Mouse (Mus musculus) liver, postnatal 0 days (tissue): Measurements from ENCODE around the gene Banf2. TPM values are rescaled to one million over a fixed set of nuclear protein-coding genes. Genes with fewer than 3 reads are reported as not detected.

Experiments
- ATAC-seq: fragments of 200-750 bp; cut with Nextera tagmentation; 2 replicates; pipeline ENCODE4 v1.8.0; 2017; ENCODE audit warnings: mild to moderate bottlenecking, moderate library complexity
- DNase-seq: peaks from one replicate; pipeline ENCODE4 v3.0.0-alpha.2; 2016
- H3K27ac ChIP-seq: fragments of 300-500 bp; sonication (generic); 2 replicates; pipeline ENCODE4 v1.5.1; 2014; ENCODE audit warnings: antibody characterized with exemption, moderate library complexity, mild to moderate bottlenecking, low read depth
- H3K27me3 ChIP-seq: fragments of 300-500 bp; sonication (generic); 2 replicates; pipeline ENCODE4 v1.6.1; 2014; ENCODE audit warnings: low read length, control low read depth, mixed read lengths; ENCODE audit not compliant: insufficient read depth
- H3K36me3 ChIP-seq: fragments of 300-500 bp; sonication (generic); replicated peaks from 2 replicates; pipeline ENCODE4 v1.6.1; 2014; ENCODE audit warnings: mild to moderate bottlenecking, control low read depth, low read length, moderate library complexity, mixed read lengths; ENCODE audit not compliant: insufficient read depth
- H3K4me1 ChIP-seq: fragments of 300-500 bp; sonication (generic); 2 replicates; pipeline ENCODE4 v1.6.1; 2014; ENCODE audit warnings: antibody characterized with exemption, mild to moderate bottlenecking, control low read depth; ENCODE audit not compliant: insufficient read depth
- H3K4me2 ChIP-seq: fragments of 300-500 bp; sonication (generic); 2 replicates; pipeline ENCODE4 v1.6.1; 2014; ENCODE audit warnings: low read depth, mild to moderate bottlenecking, low read length, moderate library complexity, mixed read lengths
- H3K4me3 ChIP-seq: fragments of 300-500 bp; sonication (generic); 2 replicates; pipeline ENCODE4 v1.5.1; 2014; ENCODE audit warnings: low read depth, low read length
- H3K9ac ChIP-seq: fragments of 300-500 bp; sonication (generic); replicated peaks from 2 replicates; pipeline ENCODE4 v1.6.1; 2014; ENCODE audit warnings: mild to moderate bottlenecking, moderate library complexity
- H3K9me3 ChIP-seq: fragments of 300-500 bp; sonication (generic); 2 replicates; pipeline ENCODE4 v1.6.1; 2016; ENCODE audit warnings: mild to moderate bottlenecking, control low read depth, low read length, mixed read lengths
- CTCF ChIP-seq: sonication (generic); IDR thresholded peaks from 2 replicates; pipeline ENCODE4 v1.5.1; 2016; ENCODE audit warnings: antibody characterized with exemption, low read depth
- EP300 ChIP-seq: IDR thresholded peaks from 2 replicates; pipeline ENCODE4 v1.6.1; 2016; ENCODE audit warnings: antibody characterized with exemption, low read depth, mild to moderate bottlenecking
- WGBS: fragments of 180-500 bp; shearing (Covaris S2); extraction: QIAGEN DNeasy Blood & Tissue Kit; methylation state at CpG from one replicate; pipeline ENCODE4 v1.1.7; 2014; ENCODE audit not compliant: insufficient replicate concordance; 5-methylcytosine and 5-hydroxymethylcytosine counted together
- polyA plus RNA-seq: library from polyadenylated mRNA; unstranded; fragments of >200 nt; fragmentation: Nextera tagmentation; extraction: Ambion mirVana; gene quantifications from 2 replicates; pipeline ENCODE4 v1.2.1, GENCODE M21; 2015

Banf2 gene
- polyA plus RNA-seq, 1 experiment from 2014 or later: not detected

GRCm38 (mm10) chr2:144061701-144062100, 28.8 kb downstream of the Banf2 start:
- no peaks in the 10 kb centered on the region for H3K4me1 ChIP-seq
- DNase-seq: no peak
- no peak overlapping the region for H3K9ac ChIP-seq
- H3K4me3 ChIP-seq: no peak overlapping the region
- H3K27me3 ChIP-seq: no peaks in the 10 kb centered on the region
- no peak overlapping the region for H3K4me2 ChIP-seq
- TF ChIP-seq CTCF (no peak), EP300 (no peak)
- H3K27ac ChIP-seq: no peak overlapping the region
- no peaks in the 10 kb centered on the region for H3K36me3 ChIP-seq
- 64% methylated on average over 6 of the region's 6 CpGs for WGBS
- H3K9me3 ChIP-seq: no peaks in the 10 kb centered on the region
- ATAC-seq: no peak

DNA sequence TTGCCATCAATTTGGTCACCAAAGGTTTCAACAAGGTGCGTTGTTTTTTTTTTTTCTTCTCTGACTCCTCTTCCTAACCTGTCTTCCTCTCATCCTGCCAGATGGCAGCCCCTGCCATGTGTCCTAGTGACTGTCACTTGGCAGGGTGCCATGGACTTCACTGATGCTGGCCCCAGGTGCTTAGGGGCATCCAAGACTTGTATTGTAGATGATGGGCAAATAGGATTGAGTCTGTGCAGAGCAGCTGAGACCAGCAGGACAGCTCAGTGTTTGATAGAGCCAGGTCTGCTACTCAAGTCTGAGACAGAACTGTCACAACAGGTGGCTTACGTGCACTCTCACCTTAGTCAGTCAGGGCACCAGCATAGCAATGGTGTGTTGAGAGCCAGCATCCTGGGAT, 32.6 kb downstream of the Banf2 start:
- H3K36me3 ChIP-seq: no peaks in the 10 kb centered on the region
- H3K27ac ChIP-seq: no peak overlapping the region
- 0 out of 2 replicates have a peak, but pooled peaks cover 3% of the 10 kb centered on the region for H3K9me3 ChIP-seq
- TF ChIP-seq EP300: no peak
- TF ChIP-seq CTCF: no peak
- H3K4me2 ChIP-seq: no peak overlapping the region
- no peak overlapping the region for H3K9ac ChIP-seq
- no peaks in the 10 kb centered on the region for H3K27me3 ChIP-seq
- H3K4me1 ChIP-seq: no peaks in the 10 kb centered on the region
- WGBS: 82% methylated on average over 2 of the region's 2 CpGs
- ATAC-seq (no peak), DNase-seq (no peak)
- no peak overlapping the region for H3K4me3 ChIP-seq

DNA sequence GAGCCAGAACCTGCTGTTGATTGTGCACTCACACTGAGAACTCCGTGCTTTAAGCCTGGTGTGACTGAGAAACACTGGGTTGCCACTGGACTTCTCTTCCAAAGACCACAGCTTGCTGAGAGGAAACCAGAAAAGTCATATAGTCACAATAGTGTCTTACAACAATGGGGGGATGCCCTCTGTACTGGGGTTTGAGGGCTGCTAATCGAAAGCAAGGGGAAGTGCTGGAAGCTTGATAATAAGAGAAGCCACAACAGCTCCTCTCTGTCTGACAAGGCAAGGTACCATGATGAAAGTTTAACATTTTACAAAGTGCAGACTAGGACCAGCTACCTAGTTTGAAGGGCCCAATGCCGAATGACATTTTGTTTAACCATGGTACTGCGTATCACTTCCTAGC, 36.8 kb downstream of the Banf2 start:
- Histone ChIP-seq H3K27me3 (no peaks in the 10 kb centered on the region), H3K27ac (no peak overlapping the region), H3K4me3 (no peak overlapping the region), H3K36me3 (no peaks in the 10 kb centered on the region), H3K4me2 (no peak overlapping the region), H3K9me3 (0 out of 2 replicates have a peak, but pooled peaks cover 3% of the 10 kb centered on the region), H3K9ac (no peak overlapping the region), H3K4me1 (0 out of 2 replicates have a peak, but pooled peaks cover 2% of the 10 kb centered on the region)
- WGBS: 63% methylated on average over 4 of the region's 4 CpGs
- ATAC-seq (no peak), DNase-seq (no peak)
- TF ChIP-seq EP300 (no peak), CTCF (no peak)

DNA sequence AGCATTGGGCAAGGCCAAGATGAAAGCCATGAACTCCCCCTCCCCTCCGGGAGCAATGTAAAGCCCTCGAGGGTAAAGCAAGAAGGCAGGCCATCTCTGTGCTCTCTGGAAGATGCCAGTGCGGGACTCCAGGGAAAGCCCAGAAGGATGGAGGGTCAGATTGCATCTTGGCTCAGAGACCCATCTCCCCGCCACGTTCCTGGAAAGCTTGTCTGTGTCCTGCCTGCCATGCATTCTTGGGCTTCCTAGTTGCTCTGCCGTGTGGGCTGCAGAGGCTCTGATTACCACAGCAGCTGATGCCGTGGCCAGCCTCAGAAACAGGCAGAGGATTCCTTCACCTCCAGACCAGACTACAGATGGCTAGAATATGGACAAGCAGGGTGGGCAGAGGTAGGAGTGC, 37.6 kb downstream of the Banf2 start:
- no peak overlapping the region for H3K27ac ChIP-seq
- DNase-seq: no peak
- no peaks in the 10 kb centered on the region for H3K36me3 ChIP-seq
- H3K4me2 ChIP-seq: no peak overlapping the region
- 0 out of 2 replicates have a peak, but pooled peaks cover 3% of the 10 kb centered on the region for H3K9me3 ChIP-seq
- TF ChIP-seq EP300 (no peak), CTCF (no peak)
- WGBS: 65% methylated on average over 7 of the region's 7 CpGs
- no peak overlapping the region for H3K9ac ChIP-seq
- ATAC-seq: no peak
- no peaks in the 10 kb centered on the region for H3K27me3 ChIP-seq
- 0 out of 2 replicates have a peak, but pooled peaks cover 2% of the 10 kb centered on the region for H3K4me1 ChIP-seq
- H3K4me3 ChIP-seq: no peak overlapping the region

- no peaks in the 10 kb centered on the region for H3K27me3 ChIP-seq
- no peaks in the 10 kb centered on the region for H3K9me3 ChIP-seq
- no peak for ATAC-seq
- no peaks in the 10 kb centered on the region for H3K36me3 ChIP-seq
- no peak overlapping the region for H3K4me3 ChIP-seq
- H3K9ac ChIP-seq: no peak overlapping the region
- H3K4me2 ChIP-seq: no peak overlapping the region
- TF ChIP-seq EP300 (no peak), CTCF (no peak)
- no peak for DNase-seq
- WGBS: 54% methylated on average over 7 of the region's 7 CpGs
- no peak overlapping the region for H3K27ac ChIP-seq
- H3K4me1 ChIP-seq: 0 out of 2 replicates have a peak, but pooled peaks cover 2% of the 10 kb centered on the region
Measured at GRCm38 (mm10) chr2:144072642-144073041, 39.8 kb downstream of the Banf2 start.

- Histone ChIP-seq H3K36me3 (no peaks in the 10 kb centered on the region), H3K27me3 (no peaks in the 10 kb centered on the region), H3K4me1 (0 out of 2 replicates have a peak, but pooled peaks cover 2% of the 10 kb centered on the region), H3K9me3 (no peaks in the 10 kb centered on the region), H3K27ac (no peak overlapping the region), H3K9ac (no peak overlapping the region), H3K4me3 (no peak overlapping the region), H3K4me2 (no peak overlapping the region)
- TF ChIP-seq CTCF (no peak), EP300 (no peak)
- WGBS: 86% methylated on average over 5 of the region's 5 CpGs
- no peak for DNase-seq
- ATAC-seq: no peak
Measured at GRCm38 (mm10) chr2:144074059-144074458, 41.2 kb downstream of the Banf2 start.

DNA sequence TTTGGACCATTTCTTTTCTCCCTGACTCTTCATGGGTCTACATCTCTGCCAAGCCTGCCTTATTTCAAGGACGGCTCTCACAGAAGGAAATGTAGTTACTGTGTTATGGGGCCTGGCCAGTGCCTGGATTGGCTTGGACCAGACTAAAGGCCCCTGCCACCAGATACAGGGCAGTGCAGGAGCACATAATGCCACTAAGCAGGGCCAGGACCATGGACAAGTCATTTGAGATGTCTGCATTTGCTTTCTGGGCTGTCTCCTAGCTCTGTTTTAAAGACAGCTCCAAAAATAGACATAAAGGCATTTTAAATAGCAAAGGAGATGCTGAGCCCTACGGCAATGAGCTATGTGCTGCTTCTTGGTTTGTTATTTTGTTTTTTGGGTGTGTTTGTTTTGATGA, 43.8 kb downstream of the Banf2 start:
- no peak for TF ChIP-seq CTCF
- no peak for TF ChIP-seq EP300
- no peak overlapping the region for H3K9ac ChIP-seq
- no peaks in the 10 kb centered on the region for H3K9me3 ChIP-seq
- H3K36me3 ChIP-seq: no peaks in the 10 kb centered on the region
- no peak overlapping the region for H3K27ac ChIP-seq
- H3K4me3 ChIP-seq: no peak overlapping the region
- 85% methylated on average over 2 of the region's 2 CpGs for WGBS
- ATAC-seq: no peak
- H3K27me3 ChIP-seq: no peaks in the 10 kb centered on the region
- no peak overlapping the region for H3K4me2 ChIP-seq
- H3K4me1 ChIP-seq: 0 out of 2 replicates have a peak, but pooled peaks cover 2% of the 10 kb centered on the region
- DNase-seq: no peak
